Mouse (Mus musculus) heart, embryonic 13.5 days (tissue): ENCODE results near the gene Haus6. TPM values are rescaled to one million over a fixed set of nuclear protein-coding genes. Genes with fewer than 3 reads are reported as not detected.
"Not testable (repeated sequence)": the region's sequence is repeated elsewhere in the genome, so short reads cannot be mapped to it uniquely, and the experiment has no call there.

Source experiments
- ATAC-seq: fragments of 200-750 bp; cut with Nextera tagmentation; 2 replicates; pipeline ENCODE4 v1.8.0; 2017; ENCODE audit warnings: moderate TSS enrichment; ENCODE audit not compliant: insufficient number of reproducible peaks, low FRiP score, low TSS enrichment; ENCODE audit errors: extremely low read depth
- H3K27ac ChIP-seq: fragments of 300-500 bp; sonication (generic); replicated peaks from 2 replicates; pipeline ENCODE4 v1.5.1; 2015; ENCODE audit warnings: moderate library complexity, mild to moderate bottlenecking, inconsistent platforms
- H3K27me3 ChIP-seq: fragments of 300-500 bp; sonication (generic); replicated peaks from 2 replicates; pipeline ENCODE4 v1.6.1; 2015; ENCODE audit warnings: mild to moderate bottlenecking, inconsistent platforms
- H3K36me3 ChIP-seq: fragments of 300-500 bp; sonication (generic); 2 replicates; pipeline ENCODE4 v1.6.1; 2015; ENCODE audit warnings: mild to moderate bottlenecking, inconsistent platforms
- H3K4me1 ChIP-seq: fragments of 300-500 bp; sonication (generic); 2 replicates; pipeline ENCODE4 v1.6.1; 2015; ENCODE audit warnings: inconsistent platforms
- H3K4me2 ChIP-seq: fragments of 300-500 bp; sonication (generic); 2 replicates; pipeline ENCODE4 v1.6.1; 2015; ENCODE audit warnings: inconsistent platforms, mild to moderate bottlenecking, moderate library complexity
- H3K4me3 ChIP-seq: fragments of 300-500 bp; sonication (generic); 2 replicates; pipeline ENCODE4 v1.5.1; 2015; ENCODE audit warnings: moderate library complexity, mild to moderate bottlenecking, inconsistent platforms
- H3K9ac ChIP-seq: fragments of 300-500 bp; sonication (generic); 2 replicates; pipeline ENCODE4 v1.6.1; 2015; ENCODE audit warnings: inconsistent platforms, mild to moderate bottlenecking, moderate library complexity
- H3K9me3 ChIP-seq: fragments of 300-500 bp; sonication (generic); 2 replicates; pipeline ENCODE4 v1.6.1; 2016; ENCODE audit warnings: inconsistent platforms
- WGBS: fragments of 180-500 bp; shearing (Covaris S2); methylation state at CpG from one replicate; pipeline ENCODE4 v1.1.7; 2015; ENCODE audit warnings: mixed read lengths; 5-methylcytosine and 5-hydroxymethylcytosine counted together
- polyA plus RNA-seq: library from polyadenylated mRNA; unstranded; fragments of >200 nt; fragmentation: Nextera tagmentation; extraction: Ambion mirVana; gene quantifications from 2 replicates; pipeline ENCODE4 v1.2.1, GENCODE M21; 2015

Haus6 gene
- polyA plus RNA-seq, 1 experiment from 2014 or later: 9.1 TPM

DNA sequence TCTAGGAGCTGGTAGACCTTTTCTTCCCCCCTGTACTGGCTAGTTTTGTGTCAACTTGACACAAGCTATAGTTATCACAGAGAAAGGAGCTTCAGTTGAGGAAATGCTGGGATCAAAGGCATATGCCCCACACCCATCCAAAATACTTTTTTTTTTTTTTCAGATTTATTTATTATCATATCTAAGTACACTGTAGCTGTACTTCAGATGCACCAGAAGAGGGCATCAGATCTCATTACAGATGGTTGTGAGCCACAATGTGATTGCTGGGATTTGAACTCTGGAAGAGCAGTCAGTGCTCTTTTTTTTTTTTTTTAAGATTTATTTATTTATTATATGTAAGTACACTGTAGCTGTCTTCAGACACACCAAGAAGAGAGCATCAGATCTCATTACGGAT lies 10.7 kb upstream of the Haus6 start:
- not testable (repeated sequence) for H3K4me1 ChIP-seq, ATAC-seq, H3K4me3 ChIP-seq, H3K9ac ChIP-seq, H3K4me2 ChIP-seq, H3K27ac ChIP-seq, H3K9me3 ChIP-seq, H3K27me3 ChIP-seq, H3K36me3 ChIP-seq
- 100% methylated on average over 1 of the region's 1 CpGs for WGBS

DNA sequence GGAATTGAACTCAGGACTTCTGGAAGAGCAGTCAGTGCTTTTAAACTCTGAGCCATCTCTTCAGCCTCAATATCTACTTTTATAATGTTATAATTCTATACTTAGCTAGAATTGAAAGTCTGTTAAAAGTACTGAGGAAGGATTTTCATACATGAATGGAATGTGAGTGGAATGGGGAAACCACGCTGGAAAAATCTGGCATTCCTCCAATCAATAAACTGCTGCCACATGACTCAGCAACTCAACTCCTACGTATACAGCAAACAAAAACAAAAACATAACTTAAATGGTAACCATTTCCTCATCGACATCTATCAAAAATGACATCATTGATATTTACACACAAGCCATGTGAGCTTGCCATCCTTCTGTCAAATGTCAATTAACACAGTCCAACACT lies 10.3 kb upstream of the Haus6 start:
- H3K4me1 ChIP-seq: no peaks in the 10 kb centered on the region
- H3K27ac ChIP-seq: no peak overlapping the region
- no peak overlapping the region for H3K4me2 ChIP-seq
- H3K9me3 ChIP-seq: no peaks in the 10 kb centered on the region
- H3K4me3 ChIP-seq: no peak overlapping the region
- no peaks in the 10 kb centered on the region for H3K36me3 ChIP-seq
- 56% methylated on average over 3 of the region's 3 CpGs for WGBS
- H3K27me3 ChIP-seq: no peaks in the 10 kb centered on the region
- H3K9ac ChIP-seq: no peak overlapping the region
- no peak for ATAC-seq

DNA sequence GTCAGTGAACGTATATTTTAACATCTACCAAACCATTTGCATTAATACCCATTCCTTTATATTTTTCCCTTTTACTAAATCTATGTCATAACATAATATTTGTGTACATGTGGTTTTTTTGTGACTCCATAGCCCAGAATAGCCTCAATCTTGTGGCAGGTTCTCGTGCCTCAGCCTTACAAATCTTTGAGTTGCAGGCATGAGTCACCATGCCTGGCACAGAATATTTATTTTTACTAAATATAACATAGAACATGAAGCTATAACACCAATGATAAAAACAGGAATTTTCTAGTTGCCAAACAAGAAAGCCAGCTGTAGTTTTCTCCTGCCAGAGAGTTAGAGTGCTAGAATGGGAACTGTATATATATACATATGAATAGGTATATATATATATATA lies 8.7 kb upstream of the Haus6 start:
- ATAC-seq: no peak
- 63% methylated on average over 2 of the region's 2 CpGs for WGBS
- Histone ChIP-seq H3K36me3 (no peaks in the 10 kb centered on the region), H3K27ac (no peak overlapping the region), H3K9ac (no peak overlapping the region), H3K4me1 (no peaks in the 10 kb centered on the region), H3K27me3 (no peaks in the 10 kb centered on the region), H3K9me3 (no peaks in the 10 kb centered on the region), H3K4me3 (no peak overlapping the region), H3K4me2 (no peak overlapping the region)

DNA sequence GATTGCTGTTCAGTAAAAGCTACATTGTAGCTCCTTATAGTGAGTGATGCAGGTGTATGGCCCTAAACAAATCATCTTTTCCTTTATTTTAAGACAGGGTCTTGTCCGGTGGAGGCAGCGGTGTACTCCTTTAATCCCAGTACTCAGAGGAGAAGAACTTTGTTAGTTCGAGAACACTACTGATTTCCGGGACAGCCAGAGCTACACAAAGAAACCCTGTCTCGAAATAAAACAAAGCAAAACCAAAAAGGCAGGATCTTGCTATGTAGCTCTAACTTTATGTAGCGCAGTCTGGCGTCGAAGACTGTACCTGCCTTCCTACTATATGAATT lies 400 bp upstream of the Haus6 start:
- WGBS: 29% methylated on average over 8 of the region's 8 CpGs
- Histone ChIP-seq H3K27me3 (no peaks in the 10 kb centered on the region), H3K4me1 (peaks cover 20% of the 10 kb centered on the region), H3K36me3 (peaks cover 3% of the 10 kb centered on the region; the same call in 1 of the 2 replicates), H3K27ac (peak overlapping the region; percentile 51), H3K9me3 (no peaks in the 10 kb centered on the region), H3K9ac (peak overlapping the region; percentile 76), H3K4me2 (peak overlapping the region; percentile 88), H3K4me3 (peak overlapping the region; percentile 79)
- no peak for ATAC-seq

DNA sequence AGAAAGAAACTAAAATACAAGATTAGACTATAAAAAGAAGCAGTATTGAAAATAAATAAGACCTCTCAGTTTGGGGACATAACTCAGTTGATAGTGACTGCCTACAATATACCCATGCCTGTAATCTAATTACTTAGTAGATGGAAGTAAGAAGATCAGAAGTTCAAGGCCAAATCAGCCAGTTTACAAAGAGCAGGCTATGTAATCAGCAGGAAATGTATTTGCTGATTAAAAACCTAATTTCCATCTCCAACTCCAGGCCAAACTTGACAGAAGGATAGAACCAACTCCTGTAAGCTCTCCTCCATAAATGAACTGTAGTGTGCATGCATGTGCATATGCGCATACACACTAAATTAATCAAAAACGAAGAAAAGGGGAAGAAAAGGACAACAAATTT lies 20.6 kb downstream of the Haus6 start:
- Histone ChIP-seq H3K9ac (no peak overlapping the region), H3K4me1 (no peaks in the 10 kb centered on the region), H3K4me2 (no peak overlapping the region), H3K9me3 (no peaks in the 10 kb centered on the region), H3K4me3 (no peak overlapping the region), H3K36me3 (peaks cover 74% of the 10 kb centered on the region), H3K27ac (no peak overlapping the region), H3K27me3 (no peaks in the 10 kb centered on the region)
- ATAC-seq: no peak
- WGBS: 91% methylated on average over 2 of the region's 2 CpGs

DNA sequence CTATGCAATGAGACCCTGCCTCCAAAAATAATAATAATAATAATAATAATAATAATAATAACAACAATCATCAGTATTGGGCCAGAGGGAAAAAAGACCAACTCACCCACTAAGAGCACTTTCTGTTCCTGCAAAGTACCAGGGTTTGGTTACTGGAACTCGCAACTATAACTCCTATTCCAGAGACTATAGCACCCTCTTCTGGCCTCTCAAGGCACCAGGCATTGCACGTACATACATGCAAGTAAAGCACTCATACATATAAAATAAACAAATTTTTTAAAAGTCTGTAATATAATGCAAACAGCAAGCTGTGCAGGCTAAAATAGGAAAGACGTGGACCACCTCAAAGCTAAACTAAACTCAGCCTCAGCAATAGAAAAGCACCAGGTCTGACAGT lies 23.6 kb downstream of the Haus6 start:
- Histone ChIP-seq H3K36me3 (peaks cover 89% of the 10 kb centered on the region), H3K27ac (no peak overlapping the region), H3K4me2 (no peak overlapping the region), H3K4me1 (no peaks in the 10 kb centered on the region), H3K9ac (no peak overlapping the region), H3K27me3 (no peaks in the 10 kb centered on the region), H3K4me3 (no peak overlapping the region), H3K9me3 (no peaks in the 10 kb centered on the region)
- no peak for ATAC-seq
- WGBS: 90% methylated on average over 3 of the region's 3 CpGs

DNA sequence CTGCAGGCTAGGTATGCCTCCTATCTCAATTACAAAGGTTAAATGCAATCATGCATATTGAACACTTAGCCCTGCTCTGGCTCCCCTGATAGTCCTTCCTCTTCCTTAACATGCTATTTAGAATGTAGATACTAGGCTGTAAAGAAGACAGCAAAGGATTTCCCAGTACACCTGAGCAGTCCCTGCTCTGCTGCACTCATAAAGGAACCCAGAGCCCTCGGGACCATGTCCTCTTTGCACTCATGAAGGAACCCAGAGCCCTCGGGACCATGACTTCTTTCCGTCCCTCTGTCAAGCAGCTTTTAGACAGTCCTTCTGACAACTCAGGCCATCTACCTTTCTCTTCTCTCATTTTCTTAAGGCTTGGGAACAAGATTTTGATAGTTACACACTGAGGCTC lies 31.3 kb downstream of the Haus6 start:
- no peaks in the 10 kb centered on the region for H3K9me3 ChIP-seq
- no peak overlapping the region for H3K4me2 ChIP-seq
- H3K27ac ChIP-seq: no peak overlapping the region
- no peak for ATAC-seq
- no peaks in the 10 kb centered on the region for H3K27me3 ChIP-seq
- WGBS: 78% methylated on average over 3 of the region's 3 CpGs
- no peak overlapping the region for H3K4me3 ChIP-seq
- H3K9ac ChIP-seq: no peak overlapping the region
- H3K4me1 ChIP-seq: peaks cover 18% of the 10 kb centered on the region
- H3K36me3 ChIP-seq: peaks cover 61% of the 10 kb centered on the region

DNA sequence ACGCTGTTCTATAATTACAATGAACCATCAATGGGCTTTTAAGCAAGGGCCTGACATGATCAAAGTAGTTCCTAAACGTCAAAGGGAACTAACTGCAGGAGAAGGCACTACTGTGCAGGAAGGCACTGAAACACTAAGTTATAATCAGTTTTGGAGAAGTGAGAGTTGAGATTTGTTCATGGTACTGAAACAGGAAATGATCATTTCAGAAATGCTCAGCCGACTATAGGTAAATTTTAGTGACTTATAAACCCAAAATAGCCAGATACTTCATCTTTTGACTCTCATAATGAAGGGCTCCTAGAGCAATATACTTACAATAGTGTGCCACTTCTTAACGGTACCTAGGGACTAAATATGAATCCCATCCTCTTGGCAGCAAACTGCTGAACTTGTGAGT lies 31.8 kb downstream of the Haus6 start:
- no peak overlapping the region for H3K27ac ChIP-seq
- peaks cover 18% of the 10 kb centered on the region for H3K4me1 ChIP-seq
- no peaks in the 10 kb centered on the region for H3K9me3 ChIP-seq
- H3K4me3 ChIP-seq: no peak overlapping the region
- no peak overlapping the region for H3K9ac ChIP-seq
- peaks cover 56% of the 10 kb centered on the region for H3K36me3 ChIP-seq
- no peak for ATAC-seq
- H3K4me2 ChIP-seq: no peak overlapping the region
- no peaks in the 10 kb centered on the region for H3K27me3 ChIP-seq
- WGBS: 69% methylated on average over 4 of the region's 4 CpGs

DNA sequence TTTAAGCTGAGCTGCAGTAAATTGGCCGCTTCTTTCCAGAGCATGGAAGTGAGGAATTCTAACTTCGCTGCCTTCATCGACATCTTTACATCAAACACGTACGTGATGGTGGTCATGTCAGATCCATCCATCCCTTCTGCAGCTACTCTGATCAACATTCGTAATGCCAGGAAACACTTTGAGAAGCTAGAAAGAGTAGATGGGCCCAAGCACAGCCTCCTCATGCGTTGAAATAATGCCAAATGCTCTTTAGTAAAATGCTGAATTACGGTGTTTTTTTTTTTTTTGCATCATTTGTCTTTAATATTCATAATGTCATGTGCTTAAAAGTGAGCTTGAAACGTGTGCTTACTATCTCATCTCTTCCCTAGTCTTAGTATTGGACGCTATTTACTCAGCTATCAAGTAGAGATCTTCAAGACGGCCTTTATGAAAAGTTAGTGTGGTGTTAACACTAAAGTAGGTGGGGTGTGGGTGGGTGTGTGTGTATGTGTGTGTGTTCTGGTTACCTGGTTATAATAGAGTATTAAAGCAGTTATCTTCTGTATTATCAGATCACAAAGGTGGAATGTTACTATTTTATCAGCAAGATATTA lies 35.1 kb downstream of the Haus6 start:
- no peak for ATAC-seq
- Histone ChIP-seq H3K27ac (peak overlapping the region; percentile 97), H3K9me3 (no peaks in the 10 kb centered on the region), H3K4me2 (peak overlapping the region; percentile 88), H3K27me3 (no peaks in the 10 kb centered on the region), H3K36me3 (peaks cover 27% of the 10 kb centered on the region), H3K4me3 (peak overlapping the region; percentile 90), H3K4me1 (peaks cover 22% of the 10 kb centered on the region), H3K9ac (peak overlapping the region; percentile 96)
- 6% methylated on average over 11 of the region's 11 CpGs for WGBS

DNA sequence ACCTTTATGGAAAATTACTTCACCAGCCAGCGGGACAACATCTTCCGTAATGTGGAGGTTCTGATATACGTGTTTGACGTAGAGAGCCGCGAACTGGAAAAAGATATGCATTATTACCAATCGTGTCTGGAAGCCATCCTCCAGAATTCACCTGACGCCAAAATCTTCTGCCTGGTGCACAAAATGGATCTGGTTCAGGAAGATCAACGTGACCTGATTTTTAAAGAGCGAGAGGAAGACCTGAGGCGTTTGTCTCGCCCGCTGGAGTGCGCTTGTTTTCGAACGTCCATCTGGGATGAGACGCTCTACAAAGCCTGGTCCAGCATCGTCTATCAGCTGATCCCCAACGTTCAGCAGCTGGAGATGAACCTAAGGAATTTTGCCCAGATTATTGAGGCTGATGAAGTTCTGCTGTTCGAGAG lies 35.7 kb downstream of the Haus6 start:
- Histone ChIP-seq H3K9me3 (no peaks in the 10 kb centered on the region), H3K27me3 (no peaks in the 10 kb centered on the region), H3K4me1 (peaks cover 22% of the 10 kb centered on the region), H3K36me3 (peaks cover 27% of the 10 kb centered on the region), H3K27ac (peak overlapping the region; percentile 97), H3K4me3 (peak overlapping the region; percentile 90), H3K4me2 (peak overlapping the region; percentile 88), H3K9ac (peak overlapping the region; percentile 96)
- ATAC-seq: no peak
- WGBS: under 1% methylated on average over 20 of the region's 20 CpGs

DNA sequence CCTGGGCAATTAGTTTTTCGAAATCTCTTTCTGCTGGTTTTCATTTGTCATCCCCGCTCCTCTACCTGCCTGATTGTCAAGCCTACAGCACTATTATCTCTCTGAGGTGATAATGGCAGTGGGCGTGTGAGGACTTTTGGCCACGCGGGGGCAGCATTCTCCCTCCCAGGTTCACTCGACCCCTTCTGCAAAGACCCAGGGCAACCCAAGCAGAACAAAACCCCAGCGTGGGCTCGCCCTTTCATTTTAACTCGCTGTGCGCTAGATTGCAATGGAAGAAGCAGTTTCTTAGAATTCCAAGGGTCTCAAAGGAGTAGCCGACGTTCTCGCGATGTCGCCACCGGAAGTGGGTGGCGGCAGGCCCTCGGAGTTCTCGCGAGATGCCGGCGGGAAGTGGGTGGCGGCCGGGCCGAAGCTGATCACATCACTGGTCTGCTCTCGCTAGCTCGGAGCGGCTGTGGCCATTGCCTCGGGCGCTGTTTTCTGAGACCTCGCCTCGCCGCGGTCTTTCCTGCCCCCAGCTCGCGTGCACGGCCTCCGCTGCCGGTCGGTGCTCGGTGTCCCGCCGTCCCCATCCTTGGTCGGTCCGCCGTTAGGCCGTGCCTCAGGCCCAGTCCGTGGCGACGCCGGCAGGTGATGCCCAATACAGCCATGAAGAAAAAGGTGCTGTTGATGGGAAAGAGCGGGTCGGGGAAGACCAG lies 36.4 kb downstream of the Haus6 start, which contains the start of gene Rraga:
Gene Rraga (plus strand): TSS at position 386 of the 701 bp plus-strand sequence.
- Histone ChIP-seq H3K4me3 (peak within 1 kb of the TSS; percentile 90), H3K36me3 (peaks cover 22% of the 10 kb centered on the region), H3K27me3 (no peaks in the 10 kb centered on the region), H3K9ac (peak within 1 kb of the TSS; percentile 96), H3K4me1 (peaks cover 22% of the 10 kb centered on the region), H3K4me2 (peak within 1 kb of the TSS; percentile 88), H3K27ac (peak within 1 kb of the TSS; percentile 97), H3K9me3 (no peaks in the 10 kb centered on the region)
- peak; percentile 89 for ATAC-seq
- WGBS: under 1% methylated on average over 53 of the region's 53 CpGs

DNA sequence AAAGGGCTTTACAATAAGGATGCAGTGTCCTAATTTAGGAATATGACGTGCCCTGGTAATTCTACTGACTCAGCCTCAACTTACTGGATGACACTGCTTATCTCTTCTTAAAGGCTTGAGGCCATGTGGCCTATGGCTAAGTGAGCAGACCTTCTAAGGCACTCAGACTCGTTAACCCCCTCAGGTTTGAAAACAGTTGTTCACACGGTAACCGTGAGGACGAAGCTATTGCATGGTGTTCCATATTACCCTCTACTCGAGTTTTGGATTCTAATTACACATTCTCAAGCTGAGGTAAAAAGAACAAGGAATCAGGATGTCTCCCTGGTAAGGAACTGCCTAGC lies 36.9 kb downstream of the Haus6 start:
- Histone ChIP-seq H3K27ac (peak overlapping the region; percentile 97), H3K27me3 (no peaks in the 10 kb centered on the region), H3K4me1 (peaks cover 22% of the 10 kb centered on the region), H3K4me3 (peak overlapping the region; percentile 90), H3K9me3 (no peaks in the 10 kb centered on the region), H3K36me3 (peaks cover 17% of the 10 kb centered on the region), H3K9ac (peak overlapping the region; percentile 96), H3K4me2 (peak overlapping the region; percentile 88)
- ATAC-seq: no peak
- WGBS: 17% methylated on average over 6 of the region's 6 CpGs
